In genomic region chr9:32540406-32541222, GRCm38 (mm10) we compare ENCODE assay signal across 8 mouse cellular contexts. TPM values are rescaled to one million over a fixed set of nuclear protein-coding genes. Genes with fewer than 3 reads are reported as not detected.
DNase-seq lines count a peak whose midpoint lies in the region; ATAC-seq and TF ChIP-seq lines count a peak whose summit lies in the region.

No protein-coding gene starts in this region.

- H3K27ac ChIP-seq in gastrocnemius, adult 2 months, result peak overlapping the region; percentile 95
- peak overlapping the region; percentile 23 for H3K27ac ChIP-seq in forebrain, embryonic 16.5 days (ENCODE audit: low read length)
- peak overlapping the region; percentile 80 for H3K27ac ChIP-seq in intestine, embryonic 15.5 days
- peak overlapping the region; percentile 88 for H3K27ac ChIP-seq in lung, postnatal 0 days (ENCODE audit: low read length)

- peaks cover 43% of the 10 kb centered on the region for H3K4me1 ChIP-seq in forebrain, embryonic 16.5 days (replicated peaks; ENCODE audit: control insufficient read depth, insufficient read depth, low read length)
- H3K4me1 ChIP-seq in intestine, embryonic 15.5 days (replicated peaks), result peaks cover 36% of the 10 kb centered on the region
- peaks cover 17% of the 10 kb centered on the region; the same call in 1 of the 2 replicates for H3K4me1 ChIP-seq in lung, postnatal 0 days (ENCODE audit: insufficient read depth, low read depth, low read length)

- H3K9ac ChIP-seq in forebrain, embryonic 16.5 days (replicated peaks; ENCODE audit: low read depth, low read length), result peak overlapping the region; percentile 59
- peak overlapping the region; percentile 85 for H3K9ac ChIP-seq in intestine, embryonic 15.5 days
- H3K9ac ChIP-seq in lung, postnatal 0 days (replicated peaks; ENCODE audit: low read depth), result peak overlapping the region; percentile 87

- H3K9me3 ChIP-seq in forebrain, embryonic 16.5 days (ENCODE audit: control insufficient read depth, low read length), result no peaks in the 10 kb centered on the region
- no peaks in the 10 kb centered on the region for H3K9me3 ChIP-seq in intestine, embryonic 15.5 days
- H3K9me3 ChIP-seq in lung, postnatal 0 days (ENCODE audit: low read length), result no peaks in the 10 kb centered on the region

- TF ChIP-seq EP300 in lung, postnatal 0 days (IDR thresholded peaks at IDR 0.05), result no peak

- intact Hi-C loops in gastrocnemius, adult 2 months (cut with DNase I), result loop anchor here (2.0 to 5.0 kb wide), 2 partner anchors 24 to 33 kb away; no protein-coding TSS in a partner anchor

- under 1% methylated on average over 67 of the region's 70 CpGs for WGBS in forebrain, embryonic 16.5 days
- WGBS in intestine, embryonic 15.5 days, result under 1% methylated on average over 69 of the region's 70 CpGs
- WGBS in lung, postnatal 0 days, result under 1% methylated on average over 51 of the region's 70 CpGs

- peak; percentile 50 for DNase-seq in gastrocnemius, adult 2 months
- no peak for DNase-seq in gastrocnemius, adult 8-10 months (ENCODE audit: low spot score in 2 of 2)
- peak; percentile 68 for DNase-seq in ZHBTc4 (ENCODE audit: low read depth, low spot score)
- DNase-seq in lung, postnatal 0 days (ENCODE audit: low spot score), result peak; percentile 59
- DNase-seq in spleen, adult 18-20 months, result peak; percentile 43 to 65

- H3K4me3 ChIP-seq in gastrocnemius, adult 2 months, result peak overlapping the region; percentile 91
- H3K4me3 ChIP-seq in forebrain, embryonic 16.5 days (replicated peaks; ENCODE audit: low read length), result peak overlapping the region; percentile 50
- peak overlapping the region; percentile 67 for H3K4me3 ChIP-seq in intestine, embryonic 15.5 days (replicated peaks)
- peak overlapping the region; percentile 71 for H3K4me3 ChIP-seq in lung, postnatal 0 days (ENCODE audit: low read depth, low read length)

- H3K27me3 ChIP-seq in forebrain, embryonic 16.5 days (replicated peaks; ENCODE audit: control insufficient read depth, insufficient read depth, low read length), result peaks cover 58% of the 10 kb centered on the region
- peaks cover 45% of the 10 kb centered on the region for H3K27me3 ChIP-seq in intestine, embryonic 15.5 days (replicated peaks)
- H3K27me3 ChIP-seq in lung, postnatal 0 days (replicated peaks; ENCODE audit: insufficient read depth, low read length), result peaks cover 15% of the 10 kb centered on the region; the same call in 1 of the 2 replicates

- TF ChIP-seq CTCF in gastrocnemius, adult 2 months (IDR thresholded peaks at IDR 0.05), result no peak
- TF ChIP-seq CTCF in lung, postnatal 0 days (IDR thresholded peaks at IDR 0.05), result no peak

- no peaks in the 10 kb centered on the region for H3K36me3 ChIP-seq in forebrain, embryonic 16.5 days (ENCODE audit: control insufficient read depth, insufficient read depth)
- no peaks in the 10 kb centered on the region for H3K36me3 ChIP-seq in intestine, embryonic 15.5 days
- H3K36me3 ChIP-seq in lung, postnatal 0 days (ENCODE audit: insufficient read depth, low read length), result no peaks in the 10 kb centered on the region

- peak; percentile 44 for ATAC-seq in forebrain, embryonic 16.5 days
- ATAC-seq in intestine, embryonic 15.5 days, result peak; percentile 50
- peak; percentile 29 for ATAC-seq in lung, postnatal 0 days
- no peak for ATAC-seq in activated CD4-positive, CD25-positive, alpha-beta regulatory T cell, adult 4 months

- H3K4me2 ChIP-seq in forebrain, embryonic 16.5 days (ENCODE audit: low read length), result peak overlapping the region; percentile 92
- H3K4me2 ChIP-seq in intestine, embryonic 15.5 days (replicated peaks), result peak overlapping the region; percentile 93
- peak overlapping the region; percentile 88 for H3K4me2 ChIP-seq in lung, postnatal 0 days (replicated peaks; ENCODE audit: low read depth, low read length)

RNA-seq across cellular contexts. Expression of gene Fli1, which starts 2.0 kb away (rescaled TPM):
- total RNA-seq in gastrocnemius, adult 2 months (2021), result 1 to 10 TPM; 7.9 to 8.5 TPM
- 1 to 10 TPM; 4.3 to 9.0 (median 5.6) TPM for total RNA-seq in gastrocnemius, adult 8-10 months (2022)
- 7.3 and 7.8 TPM in 2 replicates for polyA plus RNA-seq in forebrain, embryonic 16.5 days (2015; fragmentation: Nextera tagmentation; extraction: Ambion mirVana)
- polyA plus RNA-seq in intestine, embryonic 15.5 days (2015; fragmentation: Nextera tagmentation; extraction: Ambion mirVana), result 12.6 and 14.4 TPM in 2 replicates
- polyA plus RNA-seq in lung, postnatal 0 days (2015; fragmentation: Nextera tagmentation; extraction: Ambion mirVana), result 21.1 and 21.4 TPM in 2 replicates
- 100 to 1,000 TPM; 114 to 122 TPM for polyA plus RNA-seq in activated CD4-positive, CD25-positive, alpha-beta regulatory T cell, adult 4 months (2017; shearing (Covaris generic))

Comparison
In these comparisons a context has a peak if more than half of its experiments do, and no peak if none do; other contexts are left out.
1. DNase-seq: peak in gastrocnemius, adult 2 months (single experiment), ZHBTc4 (single experiment), lung, postnatal 0 days (single experiment) and spleen, adult 18-20 months (2 of 2); none in gastrocnemius, adult 8-10 months (0 of 2).
2. H3K27ac ChIP-seq: peak in every context shown above with its lines; median percentile 95 in gastrocnemius, adult 2 months; 88 in lung, postnatal 0 days; 80 in intestine, embryonic 15.5 days; 23 in forebrain, embryonic 16.5 days.
3. Peak in every context shown above with its lines, with median percentiles within 50 percentile points of each other: H3K4me3 ChIP-seq, H3K4me2 ChIP-seq and H3K9ac ChIP-seq.